Mouse (Mus musculus): ENCODE data around the gene Ifi205.
"Not testable (repeated sequence)": the region's sequence is repeated elsewhere in the genome, so short reads cannot be mapped to it uniquely, and the experiment has no call there.

GRCm38 (mm10) chr1:173981038-173981437, 50.6 kb downstream of the Ifi205 start:
- TF ChIP-seq GATA1, TAL1 (IDR thresholded peaks at IDR 0.05; ENCODE audit: low read length): not testable (repeated sequence)

All from erythroblast, embryonic 14.5 days (primary cell).